Mouse (Mus musculus) MEL (cell line): ENCODE measurements at regions not wholly inside any gene's neighbourhood (a gene's known extent, or its start where the extent isn't known, plus 50 kb on each side); places are given as distances from the start of the nearest gene placed in this dataset.

ENCODE experiments used
- DNase-seq: peaks from one replicate; pipeline ENCODE4 v3.0.0; 2011; ENCODE audit warnings: low read depth, low spot score
- H3K27ac ChIP-seq: 2 replicates; pipeline ENCODE4 v1.5.1; 2012; ENCODE audit warnings: low read depth, mild to moderate bottlenecking, control low read depth, low read length, moderate library complexity; ENCODE audit not compliant: control insufficient read depth
- H3K27me3 ChIP-seq, 2 experiments: fragments of 150-350 bp in 1 of 2; sonication (generic) in 1 of 2; 2 replicates each; pipeline ENCODE4 v1.6.1; 2012; ENCODE audit warnings: low read length in 2 of 2, mild to moderate bottlenecking in 2 of 2, improper control_type of control experiment in 1 of 2, moderate library complexity in 1 of 2; ENCODE audit not compliant: insufficient read depth in 2 of 2, control insufficient read depth in 1 of 2
- H3K36me3 ChIP-seq, 2 experiments: 2 replicates each; pipeline ENCODE4 v1.6.1; 2012 to 2014; ENCODE audit warnings: low read length in 2 of 2, improper control_type of control experiment in 1 of 2, inconsistent platforms in 1 of 2, mild to moderate bottlenecking in 1 of 2; ENCODE audit not compliant: insufficient read depth in 2 of 2, control insufficient read depth in 1 of 2
- H3K4me1 ChIP-seq, 2 experiments: fragments of 150-350 bp in 1 of 2; sonication (generic) in 1 of 2; 2 replicates each; pipeline ENCODE4 v1.6.1; 2012; ENCODE audit warnings: low read length in 2 of 2, improper control_type of control experiment in 1 of 2, mild to moderate bottlenecking in 1 of 2; ENCODE audit not compliant: insufficient read depth in 2 of 2, control insufficient read depth in 1 of 2
- H3K4me3 ChIP-seq, 2 experiments: fragments of 150-350 bp in 1 of 2; sonication (generic) in 1 of 2; 2 replicates each; pipeline ENCODE4 v1.5.1; 2012; ENCODE audit warnings: low read depth in 2 of 2, low read length in 2 of 2, mild to moderate bottlenecking in 2 of 2, moderate library complexity in 2 of 2, control low read depth in 1 of 2, improper control_type of control experiment in 1 of 2; ENCODE audit not compliant: control insufficient read depth in 1 of 2, insufficient read depth in 1 of 2
- H3K79me2 ChIP-seq: 2 replicates; pipeline ENCODE4 v1.6.1; 2012; ENCODE audit warnings: mild to moderate bottlenecking, low read length, moderate library complexity; ENCODE audit not compliant: control insufficient read depth, poor library complexity, insufficient read depth
- H3K9ac ChIP-seq: 2 replicates; pipeline ENCODE4 v1.6.1; 2012; ENCODE audit warnings: low read depth, mild to moderate bottlenecking, control low read depth, low read length, moderate library complexity; ENCODE audit not compliant: control insufficient read depth, poor library complexity, severe bottlenecking
- H3K9me3 ChIP-seq: fragments of 150-350 bp; sonication (generic); replicated peaks from 2 replicates; pipeline ENCODE4 v1.6.1; 2012; ENCODE audit warnings: mild to moderate bottlenecking, low read length, improper control_type of control experiment, moderate library complexity; ENCODE audit not compliant: insufficient read depth
- CHD1 ChIP-seq: IDR thresholded peaks from 2 replicates; pipeline ENCODE4 v1.6.1; 2012; ENCODE audit warnings: low read depth, mild to moderate bottlenecking, inconsistent platforms, low read length, improper control_type of control experiment
- CTCF ChIP-seq, 3 experiments: IDR thresholded peaks in 2 of 3; conservative IDR thresholded peaks in 1 of 3; 2 replicates each; pipeline ENCODE4 v1.5.1; 2011 to 2012; ENCODE audit warnings: low read length in 3 of 3, low read depth in 2 of 3, mild to moderate bottlenecking in 2 of 3, improper control_type of control experiment in 1 of 3, inconsistent platforms in 1 of 3, mixed read lengths in 1 of 3, moderate library complexity in 1 of 3; ENCODE audit not compliant: control insufficient read depth in 1 of 3, insufficient read depth in 1 of 3, poor library complexity in 1 of 3, severe bottlenecking in 1 of 3
- E2F4 ChIP-seq: IDR thresholded peaks from 2 replicates; pipeline ENCODE4 v1.6.1; 2011; ENCODE audit warnings: low read depth, low read length, improper control_type of control experiment, borderline replicate concordance
- ELF1 ChIP-seq: IDR thresholded peaks from 2 replicates; pipeline ENCODE4 v1.6.1; 2014; ENCODE audit warnings: low read depth, mild to moderate bottlenecking, inconsistent platforms, low read length, improper control_type of control experiment, moderate library complexity
- EP300 ChIP-seq, 2 experiments: IDR thresholded peaks; 2 replicates each; pipeline ENCODE4 v1.6.1; 2011; ENCODE audit warnings: improper control_type of control experiment in 2 of 2, low read length in 2 of 2, low read depth in 1 of 2, mild to moderate bottlenecking in 1 of 2
- ETS1 ChIP-seq: IDR thresholded peaks from 2 replicates; pipeline ENCODE4 v1.6.1; 2012; ENCODE audit warnings: low read depth, mild to moderate bottlenecking, inconsistent platforms, low read length, improper control_type of control experiment, moderate library complexity
- GABPA ChIP-seq: IDR thresholded peaks from 2 replicates; pipeline ENCODE4 v1.6.1; 2012; ENCODE audit warnings: low read depth, mild to moderate bottlenecking, inconsistent platforms, low read length, improper control_type of control experiment, moderate library complexity
- GATA1 ChIP-seq: IDR thresholded peaks from 2 replicates; pipeline ENCODE4 v1.6.1; 2011; ENCODE audit warnings: low read depth, low read length, improper control_type of control experiment
- HCFC1 ChIP-seq: IDR thresholded peaks from 2 replicates; pipeline ENCODE4 v1.6.1; 2012; ENCODE audit warnings: low read depth, mild to moderate bottlenecking, inconsistent platforms, low read length, improper control_type of control experiment, moderate library complexity
- JUND ChIP-seq: IDR thresholded peaks from 2 replicates; pipeline ENCODE4 v1.6.1; 2011; ENCODE audit warnings: low read depth, mild to moderate bottlenecking, improper control_type of control experiment, low read length
- KAT2A ChIP-seq: conservative IDR thresholded peaks from 2 replicates; pipeline ENCODE4 v1.6.1; 2012; ENCODE audit warnings: low read depth, low read length, improper control_type of control experiment, inconsistent platforms
- MAZ ChIP-seq: IDR thresholded peaks from 2 replicates; pipeline ENCODE4 v1.6.1; 2012; ENCODE audit warnings: low read depth, mild to moderate bottlenecking, inconsistent platforms, low read length, improper control_type of control experiment
- MEF2A ChIP-seq: IDR thresholded peaks from 2 replicates; pipeline ENCODE4 v1.6.1; 2014; ENCODE audit warnings: low read depth, mild to moderate bottlenecking, inconsistent platforms, low read length, improper control_type of control experiment; ENCODE audit not compliant: poor library complexity, insufficient replicate concordance, severe bottlenecking; ENCODE audit errors: extremely low read depth
- MYB ChIP-seq: IDR thresholded peaks from 2 replicates; pipeline ENCODE4 v1.6.1; 2011; ENCODE audit warnings: mild to moderate bottlenecking, low read depth, low read length, improper control_type of control experiment
- MYC ChIP-seq: IDR thresholded peaks from 2 replicates; pipeline ENCODE4 v1.6.1; 2011; ENCODE audit warnings: low read depth, mild to moderate bottlenecking, low read length, improper control_type of control experiment, moderate library complexity
- POLR2A ChIP-seq, 2 experiments: IDR thresholded peaks; 2 replicates each; pipeline ENCODE4 v1.6.1; 2011 to 2012; ENCODE audit warnings: low read length in 2 of 2, mild to moderate bottlenecking in 2 of 2, control low read depth in 1 of 2, improper control_type of control experiment in 1 of 2, low read depth in 1 of 2, moderate library complexity in 1 of 2; ENCODE audit not compliant: control insufficient read depth in 1 of 2, insufficient read depth in 1 of 2, poor library complexity in 1 of 2
- POLR2AphosphoS2 ChIP-seq: IDR thresholded peaks from 2 replicates; pipeline ENCODE4 v1.6.1; 2011; ENCODE audit warnings: low read length, improper control_type of control experiment
- POLR2AphosphoS5 ChIP-seq: IDR thresholded peaks from 2 replicates; pipeline ENCODE4 v1.6.1; 2012; ENCODE audit warnings: low read depth, borderline replicate concordance, mild to moderate bottlenecking, inconsistent platforms, low read length, moderate library complexity, mixed read lengths
- RAD21 ChIP-seq: IDR thresholded peaks from 2 replicates; pipeline ENCODE4 v1.6.1; 2011; ENCODE audit warnings: mild to moderate bottlenecking, low read depth, low read length, improper control_type of control experiment
- SIN3A ChIP-seq: IDR thresholded peaks from 2 replicates; pipeline ENCODE4 v1.6.1; 2012; ENCODE audit warnings: low read length, improper control_type of control experiment, inconsistent platforms
- SMC3 ChIP-seq: IDR thresholded peaks from 2 replicates; pipeline ENCODE4 v1.6.1; 2011; ENCODE audit warnings: low read depth, low read length, improper control_type of control experiment
- TAL1 ChIP-seq: IDR thresholded peaks from 2 replicates; pipeline ENCODE4 v1.6.1; 2012; ENCODE audit warnings: mild to moderate bottlenecking, inconsistent platforms, low read length, moderate library complexity, mixed read lengths
- TCF12 ChIP-seq: IDR thresholded peaks from 2 replicates; pipeline ENCODE4 v1.6.1; 2014; ENCODE audit warnings: low read depth, mild to moderate bottlenecking, inconsistent platforms, low read length, improper control_type of control experiment, moderate library complexity
- USF1 ChIP-seq: IDR thresholded peaks from 2 replicates; pipeline ENCODE4 v1.6.1; 2014; ENCODE audit warnings: low read depth, mild to moderate bottlenecking, inconsistent platforms, low read length, improper control_type of control experiment, moderate library complexity
- USF2 ChIP-seq, 2 experiments: IDR thresholded peaks; 2 replicates each; pipeline ENCODE4 v1.6.1; 2011 to 2012; ENCODE audit warnings: improper control_type of control experiment in 2 of 2, low read length in 2 of 2, borderline replicate concordance in 1 of 2, inconsistent platforms in 1 of 2, low read depth in 1 of 2, mild to moderate bottlenecking in 1 of 2; ENCODE audit not compliant: insufficient read depth in 1 of 2
- ZC3H11A ChIP-seq: IDR thresholded peaks from 2 replicates; pipeline ENCODE4 v1.6.1; 2012; ENCODE audit warnings: low read depth, mild to moderate bottlenecking, inconsistent platforms, low read length, improper control_type of control experiment
- ZNF384 ChIP-seq: IDR thresholded peaks from 2 replicates; pipeline ENCODE4 v1.6.1; 2012; ENCODE audit warnings: low read depth, mild to moderate bottlenecking, inconsistent platforms, low read length, improper control_type of control experiment

GRCm38 (mm10) chr3:99663783-99664182, 221.4 kb upstream of the Spag17 start (continued):
- TF ChIP-seq GATA1 (no peak), SIN3A (no peak)

DNA sequence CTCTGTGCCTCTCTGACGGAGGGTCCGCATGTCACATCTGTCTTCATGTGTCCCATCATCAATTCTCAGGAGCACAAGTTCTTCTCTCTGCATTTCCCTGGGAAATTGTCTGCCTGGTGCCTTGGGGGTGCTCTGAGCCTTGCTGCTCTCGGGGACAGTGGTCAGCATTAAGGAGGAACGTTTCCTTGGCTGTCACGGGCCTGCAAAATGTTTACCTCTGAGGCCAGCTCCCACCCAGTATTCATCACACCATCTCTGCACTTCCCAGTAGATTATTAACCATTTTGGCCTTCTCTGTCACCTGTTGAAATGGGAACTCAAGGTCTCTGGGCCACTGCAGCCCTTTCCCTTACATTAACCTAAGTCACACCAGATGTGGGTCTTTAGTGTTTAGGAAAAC, 219.8 kb upstream of the Spag17 start:
- DNase-seq = no peak
- no peak overlapping the region for H3K4me3 ChIP-seq

GRCm38 (mm10) chr3:99665902-99666768, 219.1 kb upstream of the Spag17 start:
- TF ChIP-seq MYC (no peak), SMC3 (no peak), ELF1 (no peak), JUND (no peak), MAZ (no peak), MEF2A (no peak), RAD21 (no peak), TCF12 (no peak), E2F4 (no peak), CHD1 (no peak), ZNF384 (no peak), SIN3A (no peak), CTCF (IDR thresholded peaks at IDR 0.05 in 2 of 3, conservative IDR thresholded peaks at IDR 0.05 in 1 of 3; ENCODE audit: control insufficient read depth in 1 of 3, insufficient read depth in 1 of 3, low read depth in 2 of 3, low read length in 3 of 3, poor library complexity in 1 of 3, severe bottlenecking in 1 of 3) (no peak), TAL1 (no peak), USF1 (no peak), HCFC1 (no peak)
- H3K9me3 ChIP-seq = no peaks in the 10 kb centered on the region
- H3K9ac ChIP-seq = no peak overlapping the region
- no peaks in the 10 kb centered on the region for H3K79me2 ChIP-seq
- no peaks in the 10 kb centered on the region for H3K36me3 ChIP-seq
- H3K27me3 ChIP-seq = no peaks in the 10 kb centered on the region; a peak in 1 of 4 replicates
- no peaks in the 10 kb centered on the region for H3K4me1 ChIP-seq
- no peak for DNase-seq
- no peak overlapping the region for H3K4me3 ChIP-seq
- no peak overlapping the region for H3K27ac ChIP-seq

More for the DNA sequence above, 219.8 kb upstream of the Spag17 start:
- no peak overlapping the region for H3K27ac ChIP-seq
- no peaks in the 10 kb centered on the region for H3K9me3 ChIP-seq
- no peaks in the 10 kb centered on the region for H3K4me1 ChIP-seq
- H3K79me2 ChIP-seq = no peaks in the 10 kb centered on the region
- no peak for TF ChIP-seq RAD21
- TF ChIP-seq CTCF (IDR thresholded peaks at IDR 0.05 in 2 of 3, conservative IDR thresholded peaks at IDR 0.05 in 1 of 3; ENCODE audit: control insufficient read depth in 1 of 3, insufficient read depth in 1 of 3, low read depth in 2 of 3, low read length in 3 of 3, poor library complexity in 1 of 3, severe bottlenecking in 1 of 3) = no peak
- TF ChIP-seq GATA1 = no peak
- TF ChIP-seq POLR2AphosphoS2 = no peak
- no peak for TF ChIP-seq HCFC1
- TF ChIP-seq USF2 (IDR thresholded peaks at IDR 0.05; ENCODE audit: borderline replicate concordance in 1 of 2, insufficient read depth in 1 of 2, low read depth in 1 of 2, low read length in 2 of 2) = no peak
- TF ChIP-seq ETS1 = no peak
- no peak for TF ChIP-seq E2F4
- no peak for TF ChIP-seq ZNF384
- TF ChIP-seq MYB = no peak
- TF ChIP-seq JUND = no peak
- no peak for TF ChIP-seq ZC3H11A
- no peak for TF ChIP-seq KAT2A
- no peak for TF ChIP-seq GABPA
- no peak for TF ChIP-seq ELF1
- TF ChIP-seq EP300 (IDR thresholded peaks at IDR 0.05; ENCODE audit: low read depth in 1 of 2, low read length in 2 of 2) = no peak
- no peak for TF ChIP-seq POLR2A (IDR thresholded peaks at IDR 0.05; ENCODE audit: control insufficient read depth in 1 of 2, insufficient read depth in 1 of 2, low read depth in 1 of 2, low read length in 2 of 2, poor library complexity in 1 of 2)
- TF ChIP-seq POLR2AphosphoS5 = no peak
- no peaks in the 10 kb centered on the region; a peak in 1 of 4 replicates for H3K27me3 ChIP-seq
- no peak overlapping the region for H3K9ac ChIP-seq
- no peaks in the 10 kb centered on the region for H3K36me3 ChIP-seq
